Mouse (Mus musculus) hindbrain, postnatal 0 days (tissue): ENCODE results near the gene Olfr1274-ps. TPM values are rescaled to one million over a fixed set of nuclear protein-coding genes. Genes with fewer than 3 reads are reported as not detected.
"Not testable (repeated sequence)": the region's sequence is repeated elsewhere in the genome, so short reads cannot be mapped to it uniquely, and the experiment has no call there.

Experiments
- ATAC-seq: fragments of 200-750 bp; cut with Nextera tagmentation; 2 replicates; pipeline ENCODE4 v1.8.0; 2017; ENCODE audit warnings: mild to moderate bottlenecking, moderate TSS enrichment, moderate library complexity
- DNase-seq: peaks from one replicate; pipeline ENCODE4 v3.0.0-alpha.2; 2015; ENCODE audit warnings: low spot score
- H3K27ac ChIP-seq: fragments of 300-500 bp; sonication (generic); 2 replicates; pipeline ENCODE4 v1.5.1; 2014; ENCODE audit warnings: mild to moderate bottlenecking
- H3K27me3 ChIP-seq: fragments of 300-500 bp; sonication (generic); 2 replicates; pipeline ENCODE4 v1.6.1; 2014; ENCODE audit warnings: low read length, mixed read lengths; ENCODE audit not compliant: insufficient read depth
- H3K36me3 ChIP-seq: fragments of 300-500 bp; sonication (generic); 2 replicates; pipeline ENCODE4 v1.6.1; 2014; ENCODE audit warnings: low read length, mixed read lengths; ENCODE audit not compliant: insufficient read depth
- H3K4me1 ChIP-seq: fragments of 300-500 bp; sonication (generic); 2 replicates; pipeline ENCODE4 v1.6.1; 2014; ENCODE audit warnings: antibody characterized with exemption, low read length, mixed read lengths; ENCODE audit not compliant: insufficient read depth
- H3K4me2 ChIP-seq: fragments of 300-500 bp; sonication (generic); 2 replicates; pipeline ENCODE4 v1.6.1; 2014; ENCODE audit warnings: low read depth, mild to moderate bottlenecking, low read length, moderate library complexity, mixed read lengths
- H3K4me3 ChIP-seq: fragments of 300-500 bp; sonication (generic); 2 replicates; pipeline ENCODE4 v1.5.1; 2014; ENCODE audit warnings: low read length
- H3K9ac ChIP-seq: fragments of 300-500 bp; sonication (generic); replicated peaks from 2 replicates; pipeline ENCODE4 v1.6.1; 2014; ENCODE audit warnings: mild to moderate bottlenecking, low read length, moderate library complexity, mixed read lengths
- H3K9me3 ChIP-seq: fragments of 300-500 bp; sonication (generic); 2 replicates; pipeline ENCODE4 v1.6.1; 2016; ENCODE audit warnings: low read length, mixed read lengths
- CTCF ChIP-seq: IDR thresholded peaks from 2 replicates; pipeline ENCODE4 v1.5.1; 2016; ENCODE audit warnings: antibody characterized with exemption, control low read depth, low read depth
- WGBS: fragments of 180-500 bp; shearing (Covaris S2); extraction: QIAGEN DNeasy Blood & Tissue Kit; methylation state at CpG from one replicate; pipeline ENCODE4 v1.1.7; 2014; 5-methylcytosine and 5-hydroxymethylcytosine counted together
- polyA plus RNA-seq: library from polyadenylated mRNA; unstranded; fragments of >200 nt; fragmentation: Nextera tagmentation; extraction: Ambion mirVana; gene quantifications from 2 replicates; pipeline ENCODE4 v1.2.1, GENCODE M21; 2015
- total RNA-seq: library from RNA; depleted of rRNA; stranded (reverse); fragments of >200 nt; gene quantifications from 2 replicates; pipeline ENCODE4 v1.2.3, GENCODE M21; 2014; rRNA removed

The Olfr1274-ps gene
- total and polyA plus RNA-seq, 2 experiments from 2014 or later = not detected

GRCm38 (mm10) chr2:90429782-90430181 lies 31.3 kb downstream of the Olfr1274-ps start:
- WGBS = no CpG with 5 or more reads among the region's 4 CpGs
- H3K4me1 ChIP-seq, H3K9ac ChIP-seq, H3K27ac ChIP-seq, H3K36me3 ChIP-seq, H3K4me2 ChIP-seq, H3K9me3 ChIP-seq, H3K27me3 ChIP-seq, H3K4me3 ChIP-seq, DNase-seq: not testable (repeated sequence)
- peak; percentile 77 for ATAC-seq

- H3K9me3 ChIP-seq, H3K27ac ChIP-seq: not testable (repeated sequence)
- 96% methylated on average over 1 of the region's 5 CpGs for WGBS
Measured at GRCm38 (mm10) chr2:90437453-90437852, 39.0 kb downstream of the Olfr1274-ps start.

GRCm38 (mm10) chr2:90440169-90440568 lies 41.7 kb downstream of the Olfr1274-ps start:
- not testable (repeated sequence) for H3K4me3 ChIP-seq, H3K27me3 ChIP-seq, DNase-seq, H3K4me1 ChIP-seq, H3K9me3 ChIP-seq, H3K9ac ChIP-seq, H3K36me3 ChIP-seq, H3K4me2 ChIP-seq, H3K27ac ChIP-seq, ATAC-seq

More at GRCm38 (mm10) chr2:90437453-90437852, 39.0 kb downstream of the Olfr1274-ps start:
- DNase-seq, H3K9ac ChIP-seq, H3K4me1 ChIP-seq, H3K4me3 ChIP-seq, ATAC-seq, H3K27me3 ChIP-seq, H3K36me3 ChIP-seq, H3K4me2 ChIP-seq: not testable (repeated sequence)

GRCm38 (mm10) chr2:90441811-90442210 lies 43.3 kb downstream of the Olfr1274-ps start:
- not testable (repeated sequence) for H3K9ac ChIP-seq, H3K4me2 ChIP-seq, H3K4me1 ChIP-seq, H3K4me3 ChIP-seq, H3K36me3 ChIP-seq, ATAC-seq, H3K9me3 ChIP-seq, H3K27ac ChIP-seq, H3K27me3 ChIP-seq, DNase-seq
- WGBS = 51% methylated on average over 4 of the region's 4 CpGs

- Histone ChIP-seq H3K9me3 (no peaks in the 10 kb centered on the region), H3K4me2 (no peak overlapping the region), H3K27me3 (no peaks in the 10 kb centered on the region), H3K9ac (no peak overlapping the region), H3K36me3 (no peaks in the 10 kb centered on the region; the same call in 1 of the 2 replicates), H3K4me1 (no peaks in the 10 kb centered on the region), H3K4me3 (no peak overlapping the region), H3K27ac (no peak overlapping the region)
- ATAC-seq = no peak
- no peak for DNase-seq
- TF ChIP-seq CTCF = no peak
- WGBS = 86% methylated on average over 5 of the region's 5 CpGs
Measured at GRCm38 (mm10) chr2:90443811-90444210, 45.3 kb downstream of the Olfr1274-ps start.

GRCm38 (mm10) chr2:90448967-90449740 lies 50.7 kb downstream of the Olfr1274-ps start:
- Histone ChIP-seq H3K27ac (no peak overlapping the region), H3K9ac (no peak overlapping the region), H3K36me3 (peaks cover 26% of the 10 kb centered on the region), H3K9me3 (no peaks in the 10 kb centered on the region), H3K27me3 (no peaks in the 10 kb centered on the region), H3K4me2 (no peak overlapping the region), H3K4me3 (no peak overlapping the region), H3K4me1 (no peaks in the 10 kb centered on the region)
- WGBS = 83% methylated on average over 15 of the region's 15 CpGs
- ATAC-seq = peak; percentile 27; the same call in 1 of the 2 replicates
- no peak for TF ChIP-seq CTCF
- no peak for DNase-seq

- H3K4me2 ChIP-seq = no peak overlapping the region
- DNase-seq (no peak), ATAC-seq (no peak)
- TF ChIP-seq CTCF = no peak
- H3K9me3 ChIP-seq = no peaks in the 10 kb centered on the region
- no peaks in the 10 kb centered on the region for H3K4me1 ChIP-seq
- 87% methylated on average over 3 of the region's 3 CpGs for WGBS
- H3K27me3 ChIP-seq = no peaks in the 10 kb centered on the region
- H3K9ac ChIP-seq = no peak overlapping the region
- peaks cover 45% of the 10 kb centered on the region for H3K36me3 ChIP-seq
- H3K4me3 ChIP-seq = no peak overlapping the region
- no peak overlapping the region for H3K27ac ChIP-seq
Measured at GRCm38 (mm10) chr2:90452380-90452779, 53.9 kb downstream of the Olfr1274-ps start.

Other genes with a start within 250 kb of the Olfr1274-ps start
- not detected in 2 replicates for gene Olfr1270, start 245.6 kb upstream of the Olfr1274-ps start, total RNA-seq
- gene Olfr1270, start 245.6 kb upstream of the Olfr1274-ps start, polyA plus RNA-seq = not detected in 2 replicates
- not detected in 2 replicates for gene Olfr1506, start 174.2 kb upstream of the Olfr1274-ps start, total RNA-seq
- not detected in 2 replicates for gene Olfr1506, start 174.2 kb upstream of the Olfr1274-ps start, polyA plus RNA-seq
- not detected in 2 replicates for gene Olfr142, start 141.1 kb upstream of the Olfr1274-ps start, total RNA-seq
- not detected in 2 replicates for gene Olfr142, start 141.1 kb upstream of the Olfr1274-ps start, polyA plus RNA-seq
- not detected in 2 replicates for gene Olfr1271, start 127.7 kb upstream of the Olfr1274-ps start, total RNA-seq
- gene Olfr1271, start 127.7 kb upstream of the Olfr1274-ps start, polyA plus RNA-seq = not detected in 2 replicates
- not detected in 2 replicates for gene Olfr1272, start 105.8 kb upstream of the Olfr1274-ps start, total RNA-seq
- gene Olfr1272, start 105.8 kb upstream of the Olfr1274-ps start, polyA plus RNA-seq = not detected in 2 replicates
- not detected in 2 replicates for gene Gm13769, start 76.5 kb upstream of the Olfr1274-ps start, total RNA-seq
- gene Gm13769, start 76.5 kb upstream of the Olfr1274-ps start, polyA plus RNA-seq = not detected in 2 replicates
- 37.8 and 39.1 TPM in 2 replicates for gene Ptprj, start 182.0 kb downstream of the Olfr1274-ps start, total RNA-seq
- 4.6 and 4.7 TPM in 2 replicates for gene Ptprj, start 182.0 kb downstream of the Olfr1274-ps start, polyA plus RNA-seq